Mouse (Mus musculus) kidney, adult 11 months (tissue): ENCODE results near the gene Ptbp1.
A peak's percentile ranks its signal among the peaks of the same experiment; 100 is the strongest.

ENCODE experiments used
- DNase-seq: peaks from one replicate; pipeline ENCODE4 v3.0.0; 2022

Ptbp1 gene

GRCm38 (mm10) chr10:79860079-79860911 is 6.1 kb downstream of the Ptbp1 start:
- peak; percentile 24 for DNase-seq

- DNase-seq = peak; percentile 85
Measured at GRCm38 (mm10) chr10:79861230-79862048, 7.2 kb downstream of the Ptbp1 start.

DNA sequence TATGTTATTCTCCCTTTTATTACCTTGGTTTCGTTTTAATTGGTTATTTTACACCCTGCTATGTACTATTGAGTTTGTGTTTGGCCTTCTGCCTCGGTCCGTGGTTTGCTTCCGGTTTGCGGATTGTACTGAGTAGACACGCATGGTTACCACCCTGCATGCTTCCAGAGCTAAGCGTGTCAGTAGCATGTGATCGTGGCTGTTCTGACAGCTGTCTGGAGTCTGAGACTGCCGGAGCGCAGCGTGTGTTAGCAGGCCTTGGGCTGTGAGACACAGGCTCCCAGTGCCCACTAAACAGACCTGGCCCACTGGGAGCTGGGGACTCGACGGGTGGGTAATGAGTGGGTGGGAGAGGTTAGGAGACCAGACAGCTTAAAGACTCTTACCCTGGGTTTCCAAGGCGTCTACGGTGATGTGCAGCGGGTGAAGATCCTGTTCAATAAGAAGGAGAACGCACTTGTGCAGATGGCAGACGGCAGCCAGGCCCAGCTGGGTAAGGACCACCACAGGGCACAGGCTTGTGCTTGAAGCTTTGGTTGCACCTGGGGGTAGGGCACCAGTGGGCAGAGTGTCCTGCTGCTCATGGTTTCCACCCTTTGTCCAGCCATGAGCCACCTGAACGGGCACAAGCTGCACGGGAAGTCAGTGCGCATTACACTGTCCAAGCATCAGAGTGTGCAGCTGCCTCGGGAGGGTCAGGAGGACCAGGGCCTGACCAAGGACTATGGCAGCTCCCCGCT is 8.0 kb downstream of the Ptbp1 start:
- DNase-seq = no peak

DNA sequence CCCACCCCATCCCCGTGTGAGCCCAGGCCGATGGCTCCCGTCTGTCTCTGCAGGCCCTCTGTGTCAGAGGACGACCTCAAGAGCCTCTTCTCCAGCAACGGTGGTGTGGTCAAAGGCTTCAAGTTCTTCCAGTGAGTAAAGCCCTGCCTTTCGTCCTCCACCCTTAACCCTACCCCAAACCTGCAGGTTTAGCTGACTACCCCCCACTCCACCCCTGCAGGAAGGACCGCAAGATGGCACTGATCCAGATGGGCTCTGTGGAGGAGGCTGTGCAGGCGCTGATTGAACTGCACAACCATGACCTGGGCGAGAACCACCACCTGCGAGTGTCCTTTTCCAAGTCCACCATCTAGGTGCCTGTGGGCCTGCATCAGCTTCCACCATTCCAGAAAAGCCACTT is 8.7 kb downstream of the Ptbp1 start:
- no peak for DNase-seq

DNA sequence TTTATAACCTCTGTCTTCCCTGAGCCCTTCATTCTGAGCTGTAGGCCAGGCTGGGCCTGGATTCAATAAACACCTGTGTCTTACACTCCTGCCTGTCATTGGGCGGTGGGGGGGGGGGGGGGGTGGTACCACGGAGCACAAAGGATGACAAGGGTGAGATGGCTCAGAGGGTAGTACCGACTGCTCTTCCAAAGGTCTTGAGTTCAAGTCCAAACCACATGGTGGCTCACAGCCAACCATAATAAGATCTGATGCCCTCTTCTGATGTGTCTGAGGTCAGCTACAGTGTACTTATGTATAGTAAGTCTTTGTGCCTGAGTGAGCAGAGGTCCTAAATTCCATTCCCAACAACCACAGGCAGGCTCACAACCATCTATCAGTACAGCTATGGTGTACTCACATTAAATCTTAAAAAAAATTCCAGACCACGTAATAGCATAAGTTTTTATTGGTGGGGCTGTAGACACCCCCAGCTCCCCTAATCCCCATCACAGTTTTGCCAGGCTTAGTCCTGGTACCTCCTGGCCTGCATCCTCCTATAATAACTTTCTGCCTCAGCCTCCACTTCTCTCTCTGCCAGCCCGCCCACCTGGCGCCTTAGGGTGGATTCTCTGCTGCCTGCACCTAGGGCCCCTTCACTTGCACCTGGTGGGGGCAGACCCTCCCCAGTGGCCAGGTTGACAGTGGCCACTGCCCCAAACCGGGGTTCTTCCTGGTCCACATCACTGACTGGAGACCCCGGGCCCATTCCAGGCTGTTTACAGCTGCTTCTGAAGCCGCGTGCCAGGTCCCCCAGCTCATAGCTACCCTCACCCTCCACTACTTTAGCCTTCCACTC is 10.3 kb downstream of the Ptbp1 start:
- no peak for DNase-seq

DNA sequence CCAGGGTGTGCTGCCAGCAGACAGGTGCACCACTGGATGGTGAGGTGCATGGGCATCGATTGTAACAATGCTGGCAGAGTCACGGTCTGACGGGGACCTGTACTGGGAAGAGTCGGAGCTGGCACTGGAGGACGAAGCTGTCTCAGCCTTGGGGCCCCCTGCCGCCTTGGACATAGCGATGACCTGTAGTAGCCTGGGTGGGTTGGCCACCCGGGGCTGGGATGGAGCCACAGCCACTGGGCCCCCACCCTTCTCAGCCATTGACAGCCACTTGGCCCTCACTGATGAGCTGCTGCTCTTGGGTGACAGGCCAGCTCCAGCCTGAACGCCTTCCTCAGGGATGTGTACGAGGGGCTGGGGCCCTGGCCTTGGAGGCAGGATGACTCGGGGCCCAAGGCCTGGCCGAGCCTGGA is 11.0 kb downstream of the Ptbp1 start:
- DNase-seq = no peak

DNA sequence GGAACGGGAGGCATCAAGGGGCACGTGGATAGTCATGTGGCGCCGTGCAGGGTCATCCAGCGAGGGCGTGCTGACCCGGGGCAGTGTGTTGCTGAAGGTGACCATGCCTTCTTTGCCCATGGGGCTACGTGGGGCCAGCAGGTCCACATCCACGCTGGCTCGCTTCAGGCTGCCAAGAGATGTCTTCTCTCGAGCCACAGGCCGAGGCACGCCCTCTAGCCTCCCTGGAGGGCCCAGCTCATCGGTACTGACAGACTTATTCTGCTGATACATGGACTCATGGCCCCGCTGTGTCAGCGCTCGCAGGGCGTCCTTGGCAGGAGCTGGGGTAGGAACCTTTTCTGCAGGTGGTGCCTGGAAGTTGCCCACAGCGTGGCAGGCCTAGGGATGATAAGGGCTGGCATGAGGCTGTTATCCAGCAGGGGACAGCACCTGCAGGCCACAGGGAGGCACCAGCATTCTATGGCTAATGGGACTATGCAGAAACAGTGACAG is 11.6 kb downstream of the Ptbp1 start:
- peak; percentile 85 for DNase-seq

GRCm38 (mm10) chr10:79866601-79867000 is 12.4 kb downstream of the Ptbp1 start:
- DNase-seq = no peak

GRCm38 (mm10) chr10:79871845-79872244 is 17.6 kb downstream of the Ptbp1 start:
- DNase-seq = no peak

DNA sequence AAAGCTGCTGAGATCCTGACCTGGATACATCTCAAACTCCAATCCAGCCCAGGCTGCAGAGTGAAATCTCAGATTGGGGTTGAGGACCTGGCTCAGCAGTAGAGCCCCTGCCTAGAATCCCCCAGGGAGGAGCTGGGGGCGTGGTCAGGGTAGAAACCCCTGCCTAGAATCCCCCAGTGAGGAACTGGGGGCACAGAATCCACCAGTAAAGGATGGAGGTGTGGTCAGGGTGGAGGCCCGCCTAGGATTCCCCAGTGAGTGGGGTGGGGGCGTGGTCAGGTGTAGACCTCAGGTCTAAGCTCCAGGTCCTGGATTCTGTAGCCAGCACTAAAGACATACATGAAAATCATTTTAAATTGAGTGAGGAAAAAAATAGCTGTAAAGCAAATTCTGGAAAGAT is 18.6 kb downstream of the Ptbp1 start:
- no peak for DNase-seq

GRCm38 (mm10) chr10:79873313-79873712 is 19.1 kb downstream of the Ptbp1 start:
- DNase-seq = no peak

GRCm38 (mm10) chr10:79873715-79874289 is 19.6 kb downstream of the Ptbp1 start:
- DNase-seq = no peak

DNA sequence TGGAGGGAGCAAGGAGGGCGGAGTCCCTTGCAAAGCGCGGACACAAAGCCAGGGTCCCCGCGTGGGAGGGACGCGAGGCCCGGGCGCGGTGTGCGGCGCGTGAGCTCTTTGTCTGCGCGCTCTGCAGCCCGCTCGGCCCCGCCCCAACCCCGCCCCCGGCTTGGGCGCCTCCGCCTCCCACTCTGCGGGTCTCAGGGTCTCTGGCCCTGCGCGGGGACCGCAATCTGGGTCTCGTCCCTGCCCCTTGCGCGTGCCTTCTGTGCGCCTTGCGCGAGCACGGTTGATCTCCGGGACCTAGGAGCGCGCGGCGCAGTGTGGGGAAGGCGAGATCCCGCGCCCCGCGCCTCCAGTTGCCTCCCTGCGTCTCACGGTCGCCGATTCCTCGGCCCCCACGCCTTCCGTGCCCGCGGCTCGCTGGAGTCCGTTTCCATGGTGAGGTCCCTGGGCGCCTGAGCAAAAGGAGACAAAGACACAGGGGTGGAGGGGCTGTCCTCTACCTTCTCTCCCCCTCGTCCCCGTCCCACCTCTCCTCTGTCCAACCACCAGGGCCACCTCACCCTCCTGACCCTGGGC is 20.1 kb downstream of the Ptbp1 start, which contains the start of the genes Prtn3 and Plppr3:
Gene Prtn3, plus strand, starts transcription at position 187 of the 573 bp plus-strand sequence.
Gene Plppr3, minus strand, starts transcription at position 345 of the 573 bp plus-strand sequence.
- no peak for DNase-seq

DNA sequence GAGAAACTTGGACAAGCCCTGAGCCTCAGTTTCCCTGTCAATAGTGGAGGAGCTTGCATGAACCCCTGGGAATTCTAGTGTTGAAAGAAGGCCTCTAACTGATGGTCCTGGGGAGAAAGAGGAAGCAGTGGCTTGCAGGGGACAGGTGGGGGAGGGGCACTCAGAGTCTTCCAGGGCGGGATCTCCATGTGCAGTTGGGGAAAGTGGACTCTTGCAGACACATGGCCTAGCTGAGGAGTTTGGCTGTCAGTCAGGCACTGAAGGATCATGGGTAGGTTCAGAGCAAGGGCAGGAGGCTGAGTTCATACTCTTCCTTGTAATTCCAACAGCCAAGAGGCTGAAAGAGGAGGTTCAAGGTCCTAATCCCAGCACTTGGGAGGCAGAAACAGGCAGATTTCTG is 22.9 kb downstream of the Ptbp1 start:
- DNase-seq = no peak

GRCm38 (mm10) chr10:79877757-79878156 is 23.5 kb downstream of the Ptbp1 start:
- DNase-seq = peak; percentile 65

- no peak for DNase-seq
Measured at GRCm38 (mm10) chr10:79879527-79879926, 25.3 kb downstream of the Ptbp1 start.

- no peak for DNase-seq
Measured at GRCm38 (mm10) chr10:79880721-79881120, 26.5 kb downstream of the Ptbp1 start.

- no peak for DNase-seq
Measured at GRCm38 (mm10) chr10:79881981-79882380, 27.8 kb downstream of the Ptbp1 start.

- DNase-seq = peak; percentile 83
Measured at GRCm38 (mm10) chr10:79883297-79884084, 29.3 kb downstream of the Ptbp1 start.

DNA sequence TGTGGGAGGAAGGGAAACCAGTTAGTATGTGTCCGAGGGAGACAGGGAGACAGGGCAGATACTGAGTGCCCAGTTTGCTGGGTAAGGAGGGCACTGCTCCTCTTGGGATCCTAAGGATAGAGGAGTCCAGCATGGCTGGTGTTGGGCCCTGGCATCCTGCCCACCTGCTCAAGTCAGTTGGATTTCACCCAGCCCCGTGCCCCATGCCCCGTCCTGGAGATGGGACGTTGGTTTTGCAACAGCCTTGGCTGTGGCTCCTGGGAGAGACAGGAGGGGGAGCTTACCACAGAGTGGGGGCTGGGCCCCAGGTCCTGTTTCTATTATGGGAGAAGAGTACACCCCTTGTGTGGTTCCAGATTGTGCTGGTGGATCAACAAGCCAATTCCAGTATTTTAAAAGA is 30.2 kb downstream of the Ptbp1 start:
- DNase-seq = peak; percentile 88
